Mouse (Mus musculus): Measurements from ENCODE around the gene Mnat1.

- no peak for TF ChIP-seq CTCF (IDR thresholded peaks at IDR 0.05; ENCODE audit: low read depth)
- TF ChIP-seq EP300 (IDR thresholded peaks at IDR 0.05; ENCODE audit: low read depth): no peak
Measured at GRCm38 (mm10) chr12:73294884-73295283, 171.4 kb downstream of the Mnat1 start.
